In the genomic region with DNA sequence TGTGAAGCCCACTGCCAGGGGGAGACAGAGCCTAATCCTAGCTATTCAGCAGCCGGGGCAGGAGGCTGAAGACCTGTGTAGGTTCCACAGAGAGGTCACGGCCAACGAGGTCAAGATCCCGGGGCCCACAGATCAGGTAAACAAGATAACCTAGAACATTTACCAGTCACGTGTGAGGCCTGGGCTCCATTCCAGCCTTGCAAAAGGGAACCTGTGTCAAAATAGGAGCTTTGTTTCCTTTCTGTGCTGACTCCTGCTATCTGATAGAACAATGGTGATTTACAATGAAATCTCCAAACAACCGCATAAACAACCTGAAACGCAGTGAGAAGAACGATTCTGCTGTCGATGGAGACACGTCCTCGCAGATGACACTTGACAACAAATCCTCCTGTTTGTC, we compare ENCODE assay signal across 10 mouse cellular contexts. TPM values are rescaled to one million over a fixed set of nuclear protein-coding genes. Genes with fewer than 3 reads are reported as not detected.
DNase-seq lines count a peak whose midpoint lies in the region; ATAC-seq and TF ChIP-seq lines count a peak whose summit lies in the region.
"Had no signal": no experiment of that assay in that cellular context is flagged by ENCODE, and none has a peak within 500 bp of the region (broad histone marks: within the 10 kb centered on the region; RNA-seq: fewer than 3 reads in every experiment).

No protein-coding gene starts in this region.

- ATAC-seq in liver, embryonic 11.5 days (replicated peaks; ENCODE audit: low FRiP score) = no peak
- ATAC-seq in intestine, embryonic 15.5 days = 0 out of 2 replicates have a peak, but pooled peaks have one; percentile 25

- H3K79me2 ChIP-seq in liver, adult 2 months (ENCODE audit: control insufficient read depth, insufficient read depth, low read length) = peaks cover 5% of the 10 kb centered on the region; the same call in 1 of the 2 replicates

- H3K27me3 ChIP-seq in liver, adult 2 months (ENCODE audit: control insufficient read depth, insufficient read depth, low read length) = no peaks in the 10 kb centered on the region
- H3K27me3 ChIP-seq in liver, embryonic 11.5 days (replicated peaks; ENCODE audit: control insufficient read depth, insufficient read depth, low read length) = no peaks in the 10 kb centered on the region
- H3K27me3 ChIP-seq in intestine, embryonic 15.5 days (replicated peaks) = no peaks in the 10 kb centered on the region
- H3K27me3 ChIP-seq: limb, embryonic 12.5 days had no signal

- H3K4me2 ChIP-seq in liver, embryonic 11.5 days = no peak overlapping the region
- H3K4me2 ChIP-seq in intestine, embryonic 15.5 days (replicated peaks) = no peak overlapping the region
- H3K4me2 ChIP-seq: limb, embryonic 12.5 days had no signal

- peak; percentile 97 for DNase-seq in liver, adult 2 months (ENCODE audit: extremely low read depth, low read depth, low spot score)
- DNase-seq in liver, embryonic 11.5 days (ENCODE audit: low spot score) = no peak
- DNase-seq in lung, adult 18-20 months = peak; percentile 79 to 84
- peak; percentile 73 for DNase-seq in urinary bladder, postnatal 14 days (ENCODE audit: low spot score)
- DNase-seq in embryo, embryonic 10.5 days (ENCODE audit: low spot score) = no peak
- no peak for DNase-seq in cerebellum, adult 11-12 months
- DNase-seq in layer of hippocampus, postnatal 10 days (ENCODE audit: low spot score in 2 of 2) = no peak

- no peak for TF ChIP-seq POLR2A in liver, adult 2 months (IDR thresholded peaks at IDR 0.05; ENCODE audit: extremely low read depth, insufficient read depth, low read length)

- H3K4me3 ChIP-seq in liver, adult 2 months (ENCODE audit: insufficient read depth, low read depth, low read length) = no peak overlapping the region; the same call in 1 of the 2 replicates
- H3K4me3 ChIP-seq in liver, embryonic 11.5 days (ENCODE audit: low read depth, low read length) = no peak overlapping the region
- H3K4me3 ChIP-seq in intestine, embryonic 15.5 days (replicated peaks) = no peak overlapping the region
- H3K4me3 ChIP-seq: limb, embryonic 12.5 days had no signal

- WGBS in liver, adult 2 months = 11% methylated on average over 11 of the region's 11 CpGs
- WGBS in liver, embryonic 11.5 days = 74% methylated on average over 11 of the region's 11 CpGs
- 51% methylated on average over 11 of the region's 11 CpGs for WGBS in intestine, embryonic 15.5 days

- peak overlapping the region; percentile 86 for H3K27ac ChIP-seq in liver, adult 2 months (replicated peaks; ENCODE audit: insufficient read depth, low read depth, low read length)
- H3K27ac ChIP-seq in liver, embryonic 11.5 days (ENCODE audit: low read depth, low read length) = no peak overlapping the region
- H3K27ac ChIP-seq in intestine, embryonic 15.5 days = no peak overlapping the region
- H3K27ac ChIP-seq: limb, embryonic 12.5 days had no signal

- no peaks in the 10 kb centered on the region for H3K9me3 ChIP-seq in liver, embryonic 11.5 days (ENCODE audit: control insufficient read depth, low read length)
- H3K9me3 ChIP-seq in intestine, embryonic 15.5 days = no peaks in the 10 kb centered on the region
- H3K9me3 ChIP-seq: limb, embryonic 12.5 days had no signal

- 0 out of 2 replicates have a peak, but pooled peaks have one; percentile 20 for TF ChIP-seq CTCF in liver, adult 2 months (IDR thresholded peaks at IDR 0.05; ENCODE audit: low read depth, low read length)

- peak overlapping the region; percentile 49 for H3K9ac ChIP-seq in liver, adult 2 months (ENCODE audit: low read depth, low read length)
- no peak overlapping the region for H3K9ac ChIP-seq in liver, embryonic 11.5 days (ENCODE audit: low read depth, low read length)
- H3K9ac ChIP-seq in intestine, embryonic 15.5 days = no peak overlapping the region
- H3K9ac ChIP-seq: limb, embryonic 12.5 days had no signal

- peaks cover 12% of the 10 kb centered on the region for H3K4me1 ChIP-seq in liver, adult 2 months (ENCODE audit: control insufficient read depth, insufficient read depth, low read length)
- H3K4me1 ChIP-seq in liver, embryonic 11.5 days (replicated peaks; ENCODE audit: control insufficient read depth, insufficient read depth, low read length) = no peaks in the 10 kb centered on the region
- 0 out of 2 replicates have a peak, but pooled peaks cover 3% of the 10 kb centered on the region for H3K4me1 ChIP-seq in intestine, embryonic 15.5 days (replicated peaks)

- H3K36me3 ChIP-seq in liver, adult 2 months (ENCODE audit: control insufficient read depth, insufficient read depth, low read length) = peaks cover 20% of the 10 kb centered on the region
- H3K36me3 ChIP-seq in liver, embryonic 11.5 days (ENCODE audit: control insufficient read depth, insufficient read depth, low read length) = no peaks in the 10 kb centered on the region
- no peaks in the 10 kb centered on the region for H3K36me3 ChIP-seq in intestine, embryonic 15.5 days
- H3K36me3 ChIP-seq: limb, embryonic 12.5 days had no signal

RNA-seq across cellular contexts. Expression of a gene that starts 0.4 kb away (rescaled TPM):
- total RNA-seq in liver, adult 2 months (2014; rRNA removed) = 226 and 238 TPM in 2 replicates
- 166 and 174 TPM in 2 replicates for polyA plus RNA-seq in liver, adult 2 months (2012; rRNA removed)
- polyA plus RNA-seq in liver, embryonic 11.5 days (2014; fragmentation: Nextera tagmentation; extraction: Ambion mirVana) = 1.9 and 2.5 TPM in 2 replicates
- polyA plus RNA-seq in intestine, embryonic 15.5 days (2015; fragmentation: Nextera tagmentation; extraction: Ambion mirVana) = 2.6 and 6.4 TPM in 2 replicates
- total RNA-seq in layer of hippocampus, postnatal 10 days (2021) = under 1 TPM in 1 of 2 experiments, not detected in 1; 0.53 TPM

RNA-seq across cellular contexts. Expression of a gene that starts 36.3 kb away (rescaled TPM):
- total RNA-seq in liver, adult 2 months (2014; rRNA removed) = 115 and 119 TPM in 2 replicates
- polyA plus RNA-seq in liver, adult 2 months (2012; rRNA removed) = 90.8 and 106 TPM in 2 replicates
- polyA plus RNA-seq in liver, embryonic 11.5 days (2014; fragmentation: Nextera tagmentation; extraction: Ambion mirVana) = 0.73 and 1.2 TPM in 2 replicates
- 5.7 and 6.8 TPM in 2 replicates for polyA plus RNA-seq in intestine, embryonic 15.5 days (2015; fragmentation: Nextera tagmentation; extraction: Ambion mirVana)
- total RNA-seq in layer of hippocampus, postnatal 10 days (2021) = 1 to 10 TPM; 1.6 to 2.9 TPM

RNA-seq across cellular contexts. Expression of a gene that starts 36.4 kb away (rescaled TPM):
- 12.9 and 14.4 TPM in 2 replicates for total RNA-seq in liver, adult 2 months (2014; rRNA removed)
- 3.9 and 4.5 TPM in 2 replicates for polyA plus RNA-seq in liver, adult 2 months (2012; rRNA removed)
- polyA plus RNA-seq in liver, embryonic 11.5 days (2014; fragmentation: Nextera tagmentation; extraction: Ambion mirVana) = 52.6 and 57.1 TPM in 2 replicates
- polyA plus RNA-seq in intestine, embryonic 15.5 days (2015; fragmentation: Nextera tagmentation; extraction: Ambion mirVana) = 73.6 and 75.4 TPM in 2 replicates
- total RNA-seq in layer of hippocampus, postnatal 10 days (2021) = 10 to 100 TPM; 33.8 to 51.7 TPM

RNA-seq across cellular contexts. Expression of a gene that starts 39.0 kb away (rescaled TPM):
- not detected in 2 replicates for total RNA-seq in liver, adult 2 months (2014; rRNA removed)
- polyA plus RNA-seq in liver, adult 2 months (2012; rRNA removed) = not detected in 2 replicates
- not detected in 2 replicates for polyA plus RNA-seq in liver, embryonic 11.5 days (2014; fragmentation: Nextera tagmentation; extraction: Ambion mirVana)
- 0.16 TPM in 1 of 2 replicates, not detected in the other for polyA plus RNA-seq in intestine, embryonic 15.5 days (2015; fragmentation: Nextera tagmentation; extraction: Ambion mirVana)
- 1 to 10 TPM; 2.1 to 2.6 TPM for total RNA-seq in layer of hippocampus, postnatal 10 days (2021)
- polyA plus RNA-seq: heart, embryonic 14.5 days had no signal

Comparison
In these comparisons a context has a peak if more than half of its experiments do, and no peak if none do; other contexts are left out.
1. DNase-seq: peak in liver, adult 2 months (single experiment), lung, adult 18-20 months (2 of 2) and urinary bladder, postnatal 14 days (single experiment); none in liver, embryonic 11.5 days (single experiment), embryo, embryonic 10.5 days (single experiment), cerebellum, adult 11-12 months (single experiment) and layer of hippocampus, postnatal 10 days (0 of 2).
2. RNA of a gene that starts 0.4 kb away (polyA plus RNA-seq): 166 to 174 TPM in liver, adult 2 months; 2.6 to 6.4 TPM in intestine, embryonic 15.5 days and 1.9 to 2.5 TPM in liver, embryonic 11.5 days; every median in the first group is over 10 times any median in the second.
3. RNA of a gene that starts 36.3 kb away (polyA plus RNA-seq): 90.8 to 106 TPM in liver, adult 2 months; 5.7 to 6.8 TPM in intestine, embryonic 15.5 days and 0.73 to 1.2 TPM in liver, embryonic 11.5 days; every median in the first group is over 10 times any median in the second.